Mouse (Mus musculus) CH12.LX (cell line): ENCODE measurements around the gene Tlr8. TPM values are rescaled to one million over a fixed set of nuclear protein-coding genes. Genes with fewer than 3 reads are reported as not detected.

ENCODE experiments used
- DNase-seq: peaks from one replicate; pipeline ENCODE4 v3.0.0-alpha.2; 2013; ENCODE audit errors: extremely low read depth
- H3K27ac ChIP-seq: 2 replicates; pipeline ENCODE4 v1.5.1; 2012; ENCODE audit warnings: low read depth, mild to moderate bottlenecking, control low read depth, moderate library complexity; ENCODE audit not compliant: insufficient read depth
- H3K27me3 ChIP-seq: replicated peaks from 2 replicates; pipeline ENCODE3; 2012; ENCODE audit warnings: inconsistent platforms
- H3K36me3 ChIP-seq, 2 experiments: replicated peaks in 1 of 2; 2 replicates each; pipeline versions ENCODE3 to v1.6.1; 2012; ENCODE audit warnings: inconsistent platforms in 1 of 2, low read length in 1 of 2, mild to moderate bottlenecking in 1 of 2, mixed read lengths in 1 of 2, moderate library complexity in 1 of 2; ENCODE audit not compliant: control insufficient read depth in 1 of 2, insufficient read depth in 1 of 2
- H3K4me1 ChIP-seq, 2 experiments: 2 replicates each; pipeline ENCODE4 v1.6.1; 2012; ENCODE audit warnings: inconsistent platforms in 1 of 2, moderate library complexity in 1 of 2; ENCODE audit not compliant: insufficient read depth in 2 of 2, control insufficient read depth in 1 of 2
- H3K4me2 ChIP-seq: 2 replicates; pipeline ENCODE4 v1.6.1; 2012; ENCODE audit warnings: low read depth, mild to moderate bottlenecking, control low read depth; ENCODE audit not compliant: poor library complexity, insufficient read depth, severe bottlenecking
- H3K4me3 ChIP-seq, 3 experiments: fragments of 150-350 bp in 1 of 3; sonication (generic) in 1 of 3; replicated peaks in 1 of 3; 2 replicates each; pipeline versions ENCODE3 to v1.5.1; 2011 to 2012; ENCODE audit warnings: low read depth in 2 of 3, low read length in 2 of 3, mild to moderate bottlenecking in 2 of 3, moderate library complexity in 2 of 3, control low read depth in 1 of 3, improper control_type of control experiment in 1 of 3, inconsistent platforms in 1 of 3, mixed read lengths in 1 of 3; ENCODE audit not compliant: poor library complexity in 1 of 3
- H3K79me2 ChIP-seq: replicated peaks from 2 replicates; pipeline ENCODE4 v1.6.1; 2012; ENCODE audit warnings: mild to moderate bottlenecking, moderate library complexity; ENCODE audit not compliant: control insufficient read depth, poor library complexity, insufficient read depth, severe bottlenecking; ENCODE audit errors: extremely low read depth
- H3K9ac ChIP-seq: 2 replicates; pipeline ENCODE4 v1.6.1; 2012; ENCODE audit warnings: low read depth, mild to moderate bottlenecking, control low read depth, moderate library complexity; ENCODE audit not compliant: insufficient read depth
- H3K9me3 ChIP-seq: replicated peaks from 2 replicates; pipeline ENCODE3; 2012; ENCODE audit warnings: low read length, inconsistent platforms, mixed read lengths
- BHLHE40 ChIP-seq: IDR thresholded peaks from 2 replicates; pipeline ENCODE4 v1.6.1; 2011; ENCODE audit warnings: mild to moderate bottlenecking, low read depth, low read length, improper control_type of control experiment
- CHD2 ChIP-seq: IDR thresholded peaks from 2 replicates; pipeline ENCODE4 v1.6.1; 2011; ENCODE audit warnings: low read length, improper control_type of control experiment
- E2F4 ChIP-seq: IDR thresholded peaks from 2 replicates; pipeline ENCODE4 v1.6.1; 2011; ENCODE audit warnings: low read depth, low read length, improper control_type of control experiment; ENCODE audit not compliant: insufficient replicate concordance
- ELF1 ChIP-seq: IDR thresholded peaks from 2 replicates; pipeline ENCODE4 v1.6.1; 2014; ENCODE audit warnings: low read depth, mild to moderate bottlenecking, inconsistent platforms, low read length, improper control_type of control experiment
- EP300 ChIP-seq: IDR thresholded peaks from 2 replicates; pipeline ENCODE4 v1.6.1; 2011; ENCODE audit warnings: low read length, improper control_type of control experiment
- ETS1 ChIP-seq: conservative IDR thresholded peaks from 2 replicates; pipeline ENCODE4 v1.6.1; 2012; ENCODE audit warnings: low read depth, mild to moderate bottlenecking, inconsistent platforms, low read length, improper control_type of control experiment, moderate library complexity
- GABPA ChIP-seq: IDR thresholded peaks from 2 replicates; pipeline ENCODE4 v1.6.1; 2012; ENCODE audit warnings: low read depth, low read length, improper control_type of control experiment, inconsistent platforms; ENCODE audit not compliant: insufficient replicate concordance
- HCFC1 ChIP-seq: IDR thresholded peaks from 2 replicates; pipeline ENCODE4 v1.6.1; 2012; ENCODE audit warnings: low read depth, mild to moderate bottlenecking, inconsistent platforms, low read length, improper control_type of control experiment
- IRF4 ChIP-seq: IDR thresholded peaks from 2 replicates; pipeline ENCODE4 v1.6.1; 2014; ENCODE audit warnings: low read depth, mild to moderate bottlenecking, inconsistent platforms, low read length, improper control_type of control experiment
- MAX ChIP-seq: IDR thresholded peaks from 2 replicates; pipeline ENCODE4 v1.6.1; 2011; ENCODE audit warnings: low read length, improper control_type of control experiment
- MAZ ChIP-seq: IDR thresholded peaks from 2 replicates; pipeline ENCODE4 v1.6.1; 2012; ENCODE audit warnings: low read depth, mild to moderate bottlenecking, inconsistent platforms, low read length, improper control_type of control experiment, moderate library complexity
- MEF2A ChIP-seq: IDR thresholded peaks from 2 replicates; pipeline ENCODE4 v1.6.1; 2014; ENCODE audit warnings: low read depth, mild to moderate bottlenecking, inconsistent platforms, low read length, improper control_type of control experiment, borderline replicate concordance
- MXI1 ChIP-seq: IDR thresholded peaks from 2 replicates; pipeline ENCODE4 v1.6.1; 2011; ENCODE audit warnings: mild to moderate bottlenecking, low read depth, low read length, improper control_type of control experiment
- MYC ChIP-seq: IDR thresholded peaks from 2 replicates; pipeline ENCODE4 v1.6.1; 2011; ENCODE audit warnings: low read depth, mild to moderate bottlenecking, improper control_type of control experiment, low read length
- NELFE ChIP-seq: IDR thresholded peaks from 2 replicates; pipeline ENCODE4 v1.6.1; 2011; ENCODE audit warnings: low read depth, low read length, improper control_type of control experiment
- NRF1 ChIP-seq: IDR thresholded peaks from 2 replicates; pipeline ENCODE4 v1.6.1; 2014; ENCODE audit warnings: low read depth, mild to moderate bottlenecking, inconsistent platforms, low read length, improper control_type of control experiment, moderate library complexity
- POLR2A ChIP-seq: IDR thresholded peaks from 2 replicates; pipeline ENCODE4 v1.6.1; 2011; ENCODE audit warnings: low read depth, mild to moderate bottlenecking, improper control_type of control experiment, low read length
- RAD21 ChIP-seq: IDR thresholded peaks from 2 replicates; pipeline ENCODE4 v1.6.1; 2011; ENCODE audit warnings: low read depth, mild to moderate bottlenecking, low read length, improper control_type of control experiment, moderate library complexity
- RCOR1 ChIP-seq: conservative IDR thresholded peaks from 2 replicates; pipeline ENCODE4 v1.6.1; 2012; ENCODE audit warnings: low read depth, mild to moderate bottlenecking, inconsistent platforms, low read length, improper control_type of control experiment
- SIN3A ChIP-seq: IDR thresholded peaks from 2 replicates; pipeline ENCODE4 v1.6.1; 2012; ENCODE audit warnings: low read length, improper control_type of control experiment, inconsistent platforms
- USF1 ChIP-seq: IDR thresholded peaks from 2 replicates; pipeline ENCODE4 v1.6.1; 2014; ENCODE audit warnings: low read depth, mild to moderate bottlenecking, inconsistent platforms, low read length, improper control_type of control experiment
- USF2 ChIP-seq: conservative IDR thresholded peaks from 2 replicates; pipeline ENCODE4 v1.6.1; 2011; ENCODE audit warnings: low read depth, low read length, improper control_type of control experiment
- ZC3H11A ChIP-seq: IDR thresholded peaks from 2 replicates; pipeline ENCODE4 v1.6.1; 2012; ENCODE audit warnings: low read depth, mild to moderate bottlenecking, inconsistent platforms, low read length, improper control_type of control experiment
- ZMIZ1 ChIP-seq: IDR thresholded peaks from 2 replicates; pipeline ENCODE4 v1.6.1; 2012; ENCODE audit warnings: low read depth, mild to moderate bottlenecking, inconsistent platforms, low read length, improper control_type of control experiment
- ZNF384 ChIP-seq: IDR thresholded peaks from 2 replicates; pipeline ENCODE4 v1.6.1; 2012; ENCODE audit warnings: low read depth, low read length, improper control_type of control experiment, inconsistent platforms
- dilution Hi-C: fragments of 300-500 bp; cut with MboI; formaldehyde crosslinking; loops from 2 replicates; pipeline ENCODE4 v1.14.3; 2020; ENCODE audit warnings: low sequenced_read_pairs; ENCODE audit not compliant: extremely low pct_unique_long_range_greater_than_20kb, extremely low pct_ligation_motif_present
- in situ Hi-C: fragments of 300-500 bp; cut with MboI; formaldehyde crosslinking; loops from 3 replicates; pipeline ENCODE4 v1.14.3; 2019; ENCODE audit warnings: low sequenced_read_pairs, low pct_ligation_motif_present, low pct_unique_long_range_greater_than_20kb, mixed read lengths
- polyA plus RNA-seq: library from polyadenylated mRNA; unstranded; fragments of >175 nt; gene quantifications from 2 replicates; pipeline ENCODE4 v1.2.1, GENCODE M21; 2012; ENCODE audit warnings: low read depth; ENCODE audit not compliant: insufficient read length
- total RNA-seq, 2 experiments: library from RNA; depleted of rRNA; stranded (reverse); fragments of 300-350 nt in 1 of 2; fragments of >200 nt in 1 of 2; gene quantifications; 2 replicates each; pipeline ENCODE4 v1.2.3; 2012 to 2014

Gene Tlr8
- total and polyA plus RNA-seq, 3 experiments: not detected

- Histone ChIP-seq H3K9ac (peak overlapping the region; percentile 95; the same call in 1 of the 2 replicates), H3K27ac (peak overlapping the region; percentile 77), H3K4me2 (peak overlapping the region; percentile 45), H3K79me2 (peaks cover 18% of the 10 kb centered on the region)
- no peak for TF ChIP-seq ELF1
- TF ChIP-seq NELFE: no peak
- no peak for TF ChIP-seq MAX
- no peak for TF ChIP-seq HCFC1
- TF ChIP-seq CHD2: no peak
- peak; percentile 63 for TF ChIP-seq POLR2A
- TF ChIP-seq, all 38 proteins: peak for 1
- Histone ChIP-seq H3K4me3 (peak overlapping the region in 1 of 3 experiments; percentile 70), H3K36me3 (peaks cover 5 to 7% of the 10 kb centered on the region in 2 experiments), H3K9me3 (no peaks in the 10 kb centered on the region), H3K27me3 (no peaks in the 10 kb centered on the region), H3K4me1 (peaks cover 0 to 24% of the 10 kb centered on the region in 2 experiments; a peak in 2 of 4 replicates)
- DNase-seq: peak; percentile 70
- dilution Hi-C loops: no loop called here
- in situ Hi-C loops: loop anchor here (10.0 kb wide), 1 partner anchor 91 kb away; no protein-coding TSS in a partner anchor
Measured at GRCm38 (mm10) chrX:167205813-167206520, 58.2 kb downstream of the Tlr8 start.

GRCm38 (mm10) chrX:167201365-167201764 lies 62.8 kb downstream of the Tlr8 start:
- Histone ChIP-seq H3K4me1 (peaks cover 0 to 25% of the 10 kb centered on the region in 2 experiments; a peak in 2 of 4 replicates), H3K9me3 (no peaks in the 10 kb centered on the region)

DNA sequence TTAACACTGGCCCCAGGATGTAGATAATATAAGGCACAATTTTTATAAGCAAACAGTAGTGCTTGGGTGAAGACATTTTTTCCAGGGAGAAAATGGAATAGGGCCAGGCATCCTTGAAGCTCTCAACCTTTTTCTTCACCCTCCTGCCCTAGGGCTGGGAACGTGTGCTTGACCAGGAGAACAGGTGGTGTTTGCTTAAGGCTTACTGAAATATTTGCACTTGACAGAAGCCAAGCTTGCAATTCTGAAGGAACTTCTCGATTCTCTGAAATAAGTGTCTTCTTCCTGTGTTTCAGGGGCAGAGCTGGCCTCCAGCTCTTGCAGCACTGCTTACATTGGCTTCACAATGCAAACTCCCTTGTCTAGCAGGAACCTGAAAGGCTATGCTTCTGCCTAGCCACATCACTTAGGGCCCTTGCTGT lies 68.9 kb downstream of the Tlr8 start:
- no peaks in the 10 kb centered on the region for H3K27me3 ChIP-seq
- H3K4me2 ChIP-seq: no peak overlapping the region
- dilution Hi-C loops (no loop called here), in situ Hi-C loops (no loop called here)
- H3K4me1 ChIP-seq: no peaks in the 10 kb centered on the region; a peak in 1 of 4 replicates
- H3K9me3 ChIP-seq: no peaks in the 10 kb centered on the region
- no peak for TF ChIP-seq ETS1
- no peak for TF ChIP-seq MAX
- TF ChIP-seq IRF4: no peak
- TF ChIP-seq NELFE: no peak
- TF ChIP-seq MYC: no peak
- no peak for TF ChIP-seq MAZ
- no peak for TF ChIP-seq SIN3A
- TF ChIP-seq ZMIZ1: no peak
- TF ChIP-seq EP300: no peak
- no peak for TF ChIP-seq ZNF384
- TF ChIP-seq ZC3H11A: no peak
- TF ChIP-seq USF1: no peak
- no peak for TF ChIP-seq MXI1
- TF ChIP-seq NRF1: no peak
- no peak for TF ChIP-seq BHLHE40
- no peak for TF ChIP-seq USF2
- TF ChIP-seq GABPA: no peak
- TF ChIP-seq E2F4: no peak
- no peak for TF ChIP-seq RCOR1
- no peaks in the 10 kb centered on the region for H3K79me2 ChIP-seq
- no peaks in the 10 kb centered on the region for H3K36me3 ChIP-seq
- no peak overlapping the region for H3K4me3 ChIP-seq
- no peak overlapping the region for H3K27ac ChIP-seq
- H3K9ac ChIP-seq: no peak overlapping the region
- DNase-seq: no peak

More at GRCm38 (mm10) chrX:167201365-167201764, 62.8 kb downstream of the Tlr8 start:
- H3K27ac ChIP-seq: no peak overlapping the region
- in situ Hi-C loops (loop anchor here (10.0 kb wide), 1 partner anchor 87 kb away; no protein-coding TSS in a partner anchor), dilution Hi-C loops (no loop called here)
- no peaks in the 10 kb centered on the region for H3K27me3 ChIP-seq
- TF ChIP-seq ZC3H11A (no peak), EP300 (no peak), RAD21 (no peak), MEF2A (no peak), CHD2 (no peak), MAX (no peak)
- H3K36me3 ChIP-seq: no peaks in the 10 kb centered on the region
- H3K79me2 ChIP-seq: no peaks in the 10 kb centered on the region
- H3K9ac ChIP-seq: no peak overlapping the region
- no peak overlapping the region for H3K4me2 ChIP-seq
- DNase-seq: no peak
- H3K4me3 ChIP-seq: no peak overlapping the region
